Mouse (Mus musculus): ENCODE data around the gene Washc4. TPM values are rescaled to one million over a fixed set of nuclear protein-coding genes. Genes with fewer than 3 reads are reported as not detected.

Gene Washc4
- polyA plus RNA-seq, 1 experiment = 2.0 TPM

DNA sequence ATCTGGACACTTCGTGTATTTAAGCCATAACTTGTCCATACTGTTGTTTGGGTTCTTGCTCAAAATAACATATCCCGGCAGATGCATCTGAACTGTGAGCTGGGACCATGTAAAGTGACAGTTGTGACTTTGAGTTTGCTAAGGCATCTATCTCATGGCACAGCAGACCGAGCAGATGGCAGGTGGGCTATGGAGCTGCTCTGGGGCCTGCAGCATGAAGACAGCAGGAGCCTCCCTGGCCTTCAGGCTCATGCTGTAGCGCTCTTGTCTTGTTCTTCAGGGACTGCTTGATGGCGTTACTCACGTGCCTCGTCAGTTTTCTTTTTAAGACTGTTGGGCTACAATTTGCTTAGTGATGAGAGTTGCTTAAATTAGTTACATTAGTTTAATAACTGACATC, 49.1 kb downstream of the Washc4 start:
- no peak for DNase-seq (ENCODE audit: low read depth, low spot score)
- WGBS = 89% methylated on average over 7 of the region's 7 CpGs

DNA sequence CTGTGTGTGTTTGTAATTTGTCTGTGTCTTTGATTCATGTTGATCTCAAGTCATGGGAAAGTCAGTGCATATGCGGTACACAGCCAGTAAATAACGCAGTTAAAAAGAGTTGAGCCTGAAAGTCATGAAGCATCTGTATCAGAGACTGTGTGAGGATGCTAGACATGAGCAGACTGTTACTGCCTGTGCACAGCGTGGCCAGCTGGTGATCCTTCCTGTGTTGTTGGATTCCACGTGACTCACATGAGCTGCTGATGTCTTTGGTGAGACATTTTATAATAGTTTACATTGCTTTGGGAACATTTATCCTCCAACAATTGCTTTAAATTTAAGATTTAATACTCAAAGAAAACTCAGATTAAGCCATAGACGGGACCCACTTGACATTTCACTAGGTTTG, 51.0 kb downstream of the Washc4 start:
- 84% methylated on average over 5 of the region's 5 CpGs for WGBS
- no peak for DNase-seq (ENCODE audit: low read depth, low spot score)

DNA sequence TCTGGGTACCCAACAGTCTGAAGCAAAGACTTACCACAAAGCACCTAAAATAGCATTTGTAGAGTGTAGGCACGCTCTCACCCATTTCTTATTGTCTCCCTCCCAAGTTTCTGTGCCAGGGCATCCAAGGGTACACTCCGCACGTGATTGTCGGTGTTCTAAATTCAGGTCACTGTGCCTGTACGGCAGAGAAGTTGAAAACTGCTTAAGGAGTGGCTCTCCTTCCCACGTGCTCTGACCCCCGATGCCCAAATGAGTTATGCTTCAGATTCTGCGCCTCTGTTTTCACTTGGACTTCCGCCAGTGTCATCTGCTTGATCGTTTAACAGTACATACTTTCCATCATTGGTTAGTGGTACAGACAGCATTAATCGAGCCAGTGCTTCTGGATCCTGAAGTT, 57.1 kb downstream of the Washc4 start:
- WGBS = 78% methylated on average over 11 of the region's 11 CpGs
- no peak for DNase-seq (ENCODE audit: low read depth, low spot score)

DNA sequence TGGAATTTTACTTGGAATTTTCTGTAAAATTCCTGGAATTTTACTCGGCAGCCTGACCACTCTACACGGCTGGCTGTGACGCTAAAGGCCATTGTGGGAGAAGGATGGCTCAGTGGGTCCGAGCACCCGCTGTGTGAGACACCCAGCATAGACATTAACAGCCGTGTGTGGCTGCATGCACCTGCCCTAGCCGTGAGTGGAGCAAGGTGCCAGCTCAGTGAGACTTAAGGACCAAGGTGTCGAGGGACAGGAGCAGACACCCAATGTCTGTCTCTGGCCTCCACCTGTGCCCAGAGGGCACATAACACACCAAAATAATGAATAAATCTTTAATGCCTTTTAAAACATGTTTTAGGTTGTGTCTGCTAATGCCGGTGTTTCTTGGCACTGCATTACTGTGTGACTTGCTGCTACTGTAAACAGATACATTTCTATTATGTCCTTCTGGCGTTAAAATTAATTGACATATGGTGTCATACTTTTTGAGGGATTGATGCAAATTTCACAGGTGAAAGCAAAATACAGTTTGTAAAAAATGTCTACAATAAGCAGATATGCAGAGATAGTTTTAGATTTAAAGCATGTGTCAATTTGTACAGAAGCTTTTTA, 60.5 kb downstream of the Washc4 start:
- DNase-seq (ENCODE audit: low read depth, low spot score) = no peak
- 87% methylated on average over 10 of the region's 10 CpGs for WGBS

DNA sequence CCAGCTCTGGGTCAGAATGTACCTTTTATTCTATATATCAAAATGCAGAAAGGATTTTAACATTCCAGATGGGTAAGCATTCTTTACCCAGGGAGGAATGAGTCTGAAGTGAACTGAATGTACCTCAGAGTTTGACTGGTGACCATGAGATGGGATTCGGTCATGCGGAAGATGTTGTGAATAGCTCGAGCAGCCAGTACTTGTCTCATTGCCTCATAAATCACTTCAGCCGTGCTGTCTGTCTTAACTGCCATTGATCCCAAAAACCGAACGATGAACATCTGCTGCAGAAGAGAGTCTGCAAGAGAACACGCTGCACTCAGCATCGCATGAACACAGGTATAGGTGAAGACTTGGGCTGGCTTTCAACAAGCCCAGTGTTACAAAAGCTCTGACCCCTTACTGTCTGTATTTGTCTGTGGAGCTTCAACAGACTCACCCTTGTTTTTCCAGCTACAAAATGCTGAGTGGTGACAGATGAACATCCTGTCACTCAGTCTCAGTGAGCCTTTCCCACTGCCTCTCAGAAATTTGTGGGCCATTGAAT, 62.2 kb downstream of the Washc4 start:
- DNase-seq (ENCODE audit: low read depth, low spot score) = no peak
- 82% methylated on average over 8 of the region's 8 CpGs for WGBS

DNA sequence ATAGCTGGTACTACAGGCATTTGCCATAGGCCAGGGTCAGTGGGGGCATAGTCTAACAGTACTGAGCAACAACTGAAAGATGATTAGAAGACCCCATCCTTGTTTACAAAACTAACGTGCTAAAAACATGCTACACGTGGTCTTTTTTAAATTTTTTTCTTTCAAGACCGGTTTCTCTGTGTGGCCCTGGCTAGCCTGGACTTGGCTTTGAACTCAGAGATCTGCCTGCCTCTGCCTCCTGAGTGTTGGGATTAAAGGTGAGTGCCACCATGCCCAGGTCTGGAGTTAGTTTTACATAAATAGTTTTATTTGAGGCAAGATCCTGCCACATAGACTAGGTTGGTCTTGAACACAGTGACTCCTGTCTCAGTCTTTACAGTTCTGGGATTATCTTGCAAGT, 63.6 kb downstream of the Washc4 start:
- 94% methylated on average over 3 of the region's 3 CpGs for WGBS
- no peak for DNase-seq (ENCODE audit: low read depth, low spot score)

DNA sequence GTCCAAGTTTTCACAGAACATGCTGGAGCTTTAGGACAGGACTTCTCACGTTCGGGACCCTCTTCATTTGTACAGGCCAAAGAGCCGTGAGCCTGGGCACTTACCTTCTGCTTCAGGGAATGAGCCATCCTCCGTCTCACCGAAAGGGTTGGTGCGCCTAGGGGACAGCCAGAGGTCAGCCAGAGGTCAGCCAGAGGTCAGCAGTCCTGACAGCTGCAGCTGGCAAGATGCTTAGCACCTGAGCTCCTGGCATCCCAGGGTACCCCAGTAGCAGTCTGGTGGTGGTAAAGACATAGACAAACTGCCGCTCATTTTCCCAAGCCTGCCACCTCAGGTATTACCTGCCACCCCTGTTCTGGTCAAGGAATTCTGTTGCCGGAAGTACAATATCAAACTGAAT, 65.0 kb downstream of the Washc4 start:
- DNase-seq (ENCODE audit: low read depth, low spot score) = no peak
- whole genome bisulfite sequencing = 85% methylated on average over 8 of the region's 8 CpGs

DNA sequence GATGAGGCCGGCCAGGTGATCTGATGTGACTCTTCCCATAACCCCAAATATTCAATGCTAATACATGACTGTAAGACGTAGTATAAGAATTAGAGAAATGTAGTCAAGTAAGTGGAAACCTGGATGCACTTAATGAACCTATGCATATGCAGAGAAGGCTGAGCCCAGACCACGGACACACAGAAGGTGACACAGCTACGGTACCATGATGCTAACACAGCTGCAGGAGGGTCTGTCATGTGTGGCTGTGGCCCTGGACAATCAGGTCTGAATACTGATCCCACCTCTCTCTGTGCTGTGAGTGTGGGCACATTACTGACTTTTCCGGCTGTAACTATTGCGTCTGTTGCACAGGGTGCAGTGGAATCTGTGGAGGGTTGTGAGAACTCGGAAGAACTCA, 67.0 kb downstream of the Washc4 start:
- WGBS = 95% methylated on average over 7 of the region's 7 CpGs
- DNase-seq (ENCODE audit: low read depth, low spot score) = no peak

DNA sequence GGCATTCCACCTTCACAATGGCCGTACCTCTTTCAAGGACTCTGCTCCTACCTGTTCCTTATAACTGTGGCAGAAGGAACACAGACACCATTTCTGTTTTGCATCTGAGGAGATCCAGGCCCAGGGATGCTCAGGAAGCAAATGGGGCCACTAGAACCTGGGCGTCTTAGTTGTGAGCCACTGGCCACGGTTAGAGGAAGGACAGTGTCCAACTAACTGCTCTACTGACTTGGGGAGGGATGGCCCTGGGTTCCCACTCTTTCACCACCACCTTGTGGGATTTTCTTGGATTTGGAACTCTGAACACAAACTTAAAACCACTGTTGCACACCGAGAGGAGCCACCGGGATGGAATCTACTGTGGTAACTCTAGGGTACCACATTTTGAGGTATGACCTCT, 68.3 kb downstream of the Washc4 start:
- 94% methylated on average over 5 of the region's 5 CpGs for WGBS
- DNase-seq (ENCODE audit: low read depth, low spot score) = no peak

DNA sequence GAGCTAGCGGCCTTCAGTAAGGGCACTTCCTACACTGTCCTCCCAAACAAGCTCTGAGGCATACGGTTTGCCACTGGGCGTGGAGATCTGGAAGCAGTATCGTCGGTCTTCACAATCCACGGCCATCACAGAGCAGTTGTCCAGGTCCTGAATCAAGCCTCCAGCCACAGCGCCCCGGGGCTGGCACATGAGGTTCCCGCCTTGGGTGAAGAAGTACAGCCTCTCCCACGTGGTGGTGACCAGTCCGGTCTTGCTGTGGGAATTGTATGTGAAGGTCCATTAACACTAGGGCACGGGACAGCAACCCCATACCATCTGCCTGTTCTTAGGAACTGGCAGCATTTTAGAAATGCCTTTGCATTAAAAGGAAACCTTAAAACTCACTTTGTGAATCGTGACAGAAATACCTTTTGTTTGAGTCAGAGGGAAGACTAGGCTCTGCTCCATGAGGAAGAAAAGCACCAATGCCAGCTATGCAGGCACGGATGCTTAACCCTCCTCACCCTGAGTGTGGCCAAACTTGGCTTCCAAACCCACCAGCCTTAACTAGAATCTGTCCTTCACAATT, 69.2 kb downstream of the Washc4 start:
- no peak for DNase-seq (ENCODE audit: low read depth, low spot score)
- 89% methylated on average over 14 of the region's 14 CpGs for whole genome bisulfite sequencing

DNA sequence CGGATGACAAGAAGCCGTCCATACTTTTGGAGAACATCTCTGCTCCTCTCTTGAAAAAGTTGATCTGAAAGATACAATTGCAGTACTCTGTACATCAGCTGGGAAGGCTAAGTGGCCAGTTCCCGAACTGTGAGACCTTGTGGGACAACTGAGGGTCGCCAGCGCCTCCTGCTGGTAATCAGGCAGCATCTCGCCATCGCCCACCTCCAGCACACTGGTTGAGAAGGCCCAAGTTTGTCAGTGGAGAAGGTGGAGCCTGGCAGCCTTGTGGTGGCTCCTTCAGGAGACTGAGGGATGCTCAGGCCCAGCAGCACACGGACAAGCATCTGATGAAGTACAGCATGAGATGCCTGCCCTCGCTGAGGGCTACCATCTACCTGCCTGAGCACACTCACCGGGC, 73.8 kb downstream of the Washc4 start:
- WGBS = 70% methylated on average over 10 of the region's 10 CpGs
- DNase-seq (ENCODE audit: low read depth, low spot score) = no peak

DNA sequence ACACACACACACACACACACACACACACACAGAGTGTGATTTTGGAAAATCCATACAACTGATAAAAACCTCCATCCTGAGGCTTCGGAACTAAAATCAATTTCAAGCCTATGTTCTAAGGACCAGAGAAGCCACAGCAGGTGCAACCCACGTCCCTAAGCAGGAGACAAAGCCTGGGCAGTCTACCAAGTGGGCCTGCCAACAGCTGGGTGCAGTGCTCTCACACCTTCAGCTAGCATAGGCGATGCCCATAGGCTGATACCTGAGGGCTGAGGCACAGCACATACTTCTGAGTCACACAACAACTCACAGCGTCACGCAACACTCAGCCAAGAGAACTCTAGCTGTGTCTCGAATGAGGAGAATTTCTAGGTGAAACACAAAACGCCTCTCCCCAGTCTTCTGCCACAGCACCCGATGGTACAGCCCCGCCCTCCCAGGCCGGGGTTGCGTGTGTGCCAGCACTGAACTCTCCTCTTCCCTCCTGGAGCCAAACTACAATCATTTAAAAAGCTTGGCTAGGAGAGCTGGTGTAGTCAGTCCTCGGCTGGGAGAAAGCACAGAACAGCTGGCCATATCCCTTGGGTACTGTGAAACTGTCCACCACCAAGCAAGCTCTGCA, 75.4 kb downstream of the Washc4 start:
- 65% methylated on average over 12 of the region's 12 CpGs for WGBS
- DNase-seq (ENCODE audit: low read depth, low spot score) = no peak

DNA sequence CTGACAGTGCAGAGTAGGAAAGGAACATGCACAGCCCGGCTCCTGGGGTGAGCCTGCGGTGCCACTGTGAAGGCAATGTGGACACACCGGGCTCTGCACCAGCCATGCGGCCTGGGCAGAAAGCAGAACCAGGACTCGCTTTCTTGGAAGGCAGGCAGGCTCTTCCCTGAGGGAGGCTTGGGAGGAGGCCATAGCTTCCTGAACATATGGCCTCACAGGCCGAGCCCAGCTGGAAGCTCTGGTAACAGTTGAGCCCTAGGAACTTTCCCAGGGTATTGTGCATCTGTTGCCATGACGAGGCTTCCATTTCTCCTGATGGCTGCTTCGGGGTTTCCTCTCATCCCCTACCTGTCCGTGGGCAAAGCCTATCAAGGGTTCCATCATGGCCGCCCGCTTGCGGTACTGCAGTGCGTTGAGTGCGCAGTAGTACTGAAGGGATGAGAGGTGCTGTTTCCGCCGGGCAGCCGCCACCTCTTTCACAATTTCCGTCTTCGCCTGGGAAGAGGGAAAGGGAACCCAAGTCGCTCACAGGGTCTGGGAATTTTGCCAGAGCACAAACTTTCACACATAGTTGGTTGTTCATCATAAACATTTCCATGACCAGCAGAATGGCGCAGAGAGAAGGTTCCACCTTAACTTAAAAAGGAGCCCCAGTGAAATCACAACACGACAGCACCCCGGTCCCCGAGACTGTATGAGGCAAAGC, 77.0 kb downstream of the Washc4 start:
- 86% methylated on average over 24 of the region's 24 CpGs for WGBS
- DNase-seq (ENCODE audit: low read depth, low spot score) = no peak

DNA sequence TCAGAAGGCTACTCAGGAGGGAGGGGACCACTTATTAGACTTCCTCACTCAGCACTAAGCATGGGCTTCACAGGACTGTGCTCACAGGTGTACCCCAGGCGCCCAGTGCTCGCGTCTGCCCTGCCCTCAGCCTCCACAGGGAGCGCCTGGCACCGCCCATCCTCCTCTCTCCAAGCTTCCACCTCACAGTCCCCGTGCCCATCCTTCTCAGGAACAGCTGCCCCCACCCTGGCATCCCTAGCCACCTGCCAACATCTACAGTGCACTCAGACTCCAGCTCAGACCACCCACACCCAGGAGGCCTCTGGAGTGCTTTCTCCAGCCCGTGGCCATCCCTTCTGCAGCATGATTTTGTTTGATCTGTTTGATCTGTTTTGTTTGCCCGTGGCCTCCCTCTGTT, 80.5 kb downstream of the Washc4 start:
- DNase-seq (ENCODE audit: low read depth, low spot score) = no peak
- 70% methylated on average over 8 of the region's 8 CpGs for WGBS

DNA sequence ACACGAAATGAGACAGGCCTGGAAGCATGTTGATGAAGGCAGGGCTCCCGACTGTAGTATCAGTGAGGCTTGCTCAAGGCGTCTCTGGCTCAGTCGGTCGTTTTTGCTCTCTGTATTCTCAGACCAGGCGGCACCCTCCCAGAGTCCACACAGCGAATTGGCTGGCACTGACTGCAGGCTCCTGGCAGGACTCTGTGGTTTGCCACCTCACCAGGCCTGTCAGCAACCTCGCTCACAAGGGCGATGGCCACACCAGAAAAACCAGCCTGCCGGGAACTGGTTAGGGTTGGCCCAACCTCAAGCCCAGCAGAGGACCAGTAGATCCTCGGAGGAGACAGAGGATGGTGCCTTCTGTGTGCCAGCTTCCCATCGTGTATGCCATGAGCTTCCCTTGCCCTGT, 81.3 kb downstream of the Washc4 start:
- 81% methylated on average over 12 of the region's 12 CpGs for WGBS
- no peak for DNase-seq (ENCODE audit: low read depth, low spot score)

DNA sequence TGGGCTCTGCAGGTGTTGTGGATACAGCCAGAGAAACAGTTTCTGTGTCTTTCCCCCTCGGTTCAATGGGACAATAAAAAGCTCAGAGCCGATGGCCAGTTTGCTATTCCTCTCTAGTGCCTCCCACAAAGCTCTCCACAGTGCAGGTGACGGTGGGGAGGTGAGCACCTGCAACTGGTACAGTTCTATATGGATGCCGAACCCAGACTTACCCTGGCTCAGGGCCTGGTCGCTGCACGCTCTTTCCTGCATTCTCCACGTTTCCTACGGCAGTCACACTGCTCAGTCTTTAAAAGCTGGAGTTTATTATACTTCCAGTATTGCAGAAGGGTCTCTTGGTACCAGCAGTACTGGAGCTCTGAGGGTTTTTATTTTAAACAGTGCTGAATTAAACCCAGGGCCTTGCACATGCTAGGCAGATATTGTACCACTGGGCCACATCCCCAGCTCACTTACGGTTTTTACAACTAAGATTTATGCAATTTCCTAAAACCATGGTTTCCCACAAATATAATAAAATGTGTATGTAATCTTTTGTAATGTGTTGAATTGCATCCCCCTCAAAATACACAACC, 83.6 kb downstream of the Washc4 start:
- DNase-seq (ENCODE audit: low read depth, low spot score) = no peak
- 92% methylated on average over 9 of the region's 9 CpGs for WGBS

DNA sequence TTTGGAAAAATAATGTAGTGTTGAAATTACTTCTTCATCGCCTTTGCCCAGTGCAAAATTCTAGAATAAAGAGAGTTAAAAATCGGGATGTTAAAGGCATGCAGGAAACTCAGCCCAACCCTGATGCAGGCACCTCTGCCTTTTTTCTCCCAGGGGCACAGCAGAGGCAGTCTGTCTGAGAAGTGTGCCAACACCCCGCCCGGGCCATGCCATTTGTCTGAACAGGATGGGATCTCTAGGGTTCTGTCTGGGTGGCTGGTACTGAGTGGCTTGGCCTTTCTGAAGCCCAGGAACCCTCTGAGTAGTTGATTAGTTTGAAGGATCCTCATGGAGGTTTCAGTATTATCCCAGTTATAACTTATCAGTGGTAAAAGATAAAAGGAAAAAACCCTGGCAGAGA, 84.7 kb downstream of the Washc4 start:
- DNase-seq (ENCODE audit: low read depth, low spot score) = no peak
- WGBS = 82% methylated on average over 4 of the region's 4 CpGs

DNA sequence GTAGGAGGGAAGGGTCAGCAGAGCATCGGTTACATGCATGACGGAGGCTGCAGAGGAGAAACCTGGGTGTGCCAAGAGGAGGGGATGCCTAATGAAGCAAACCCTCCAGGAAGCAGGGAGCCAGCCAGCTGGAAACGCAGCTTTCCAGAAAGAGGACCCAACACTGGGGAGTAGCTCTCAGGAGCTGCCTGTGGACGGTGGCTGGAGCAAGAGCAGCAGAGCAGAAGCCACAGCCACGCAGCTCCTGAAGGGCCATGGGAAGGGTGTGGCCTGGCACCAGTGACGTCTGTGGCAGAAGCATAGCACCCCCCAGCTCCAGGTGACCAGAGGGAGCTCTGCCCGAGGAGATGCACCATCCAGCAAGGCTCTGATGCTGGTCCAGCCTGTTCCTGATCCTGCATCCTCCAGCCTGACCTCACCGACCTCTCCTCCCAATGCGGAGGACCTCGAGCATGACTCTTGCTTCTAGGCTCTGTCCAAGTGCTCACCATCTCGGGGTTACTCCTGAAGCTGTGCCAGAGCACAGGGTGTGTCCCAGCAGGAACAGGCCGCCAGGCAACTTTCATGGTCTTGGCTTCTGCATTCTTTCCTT, 85.7 kb downstream of the Washc4 start:
- WGBS = 64% methylated on average over 12 of the region's 12 CpGs
- DNase-seq (ENCODE audit: low read depth, low spot score) = no peak

DNA sequence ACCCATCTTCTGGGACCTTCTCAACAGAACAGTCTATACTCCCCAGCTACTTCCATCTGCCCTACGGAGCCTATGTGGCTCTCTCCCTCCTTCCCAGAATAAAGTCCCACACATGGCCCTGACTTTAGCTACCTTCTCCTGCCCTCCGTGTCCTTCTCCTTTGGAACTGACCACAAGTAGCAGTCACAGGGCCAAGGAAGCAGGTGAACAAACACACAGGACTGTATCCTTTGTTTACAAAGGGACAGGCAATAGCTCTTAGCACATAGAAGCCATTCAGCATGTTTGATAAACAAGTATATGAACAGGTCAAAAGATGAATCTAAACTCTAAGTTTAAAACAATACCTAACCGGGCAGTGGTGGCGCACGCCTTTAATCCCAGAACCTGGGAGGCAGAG, 86.3 kb downstream of the Washc4 start:
- no peak for DNase-seq (ENCODE audit: low read depth, low spot score)
- WGBS = 54% methylated on average over 5 of the region's 5 CpGs

DNA sequence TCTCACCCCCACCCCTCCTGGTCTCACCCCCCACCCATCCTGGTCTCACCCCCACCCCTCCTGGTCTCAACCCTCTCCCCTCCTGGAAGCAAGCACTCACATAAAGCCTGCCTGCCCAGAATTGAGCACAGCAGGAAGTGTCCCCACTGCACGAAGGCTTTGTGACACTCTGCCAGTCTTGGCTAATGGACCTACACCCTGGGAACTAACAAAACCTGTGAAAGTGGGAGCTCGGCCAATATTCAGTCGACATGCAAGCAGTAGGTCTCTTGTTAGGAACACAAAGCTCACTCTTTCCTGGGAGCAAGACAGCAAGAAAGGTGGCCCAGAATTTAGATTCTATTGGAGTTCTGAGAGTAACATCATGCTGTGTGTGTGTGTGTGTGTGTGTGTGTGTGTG, 87.3 kb downstream of the Washc4 start:
- 37% methylated on average over 3 of the region's 3 CpGs for WGBS
- no peak for DNase-seq (ENCODE audit: low read depth, low spot score)
